11 mouse cellular contexts compared by ENCODE assay signal in the genomic region with DNA sequence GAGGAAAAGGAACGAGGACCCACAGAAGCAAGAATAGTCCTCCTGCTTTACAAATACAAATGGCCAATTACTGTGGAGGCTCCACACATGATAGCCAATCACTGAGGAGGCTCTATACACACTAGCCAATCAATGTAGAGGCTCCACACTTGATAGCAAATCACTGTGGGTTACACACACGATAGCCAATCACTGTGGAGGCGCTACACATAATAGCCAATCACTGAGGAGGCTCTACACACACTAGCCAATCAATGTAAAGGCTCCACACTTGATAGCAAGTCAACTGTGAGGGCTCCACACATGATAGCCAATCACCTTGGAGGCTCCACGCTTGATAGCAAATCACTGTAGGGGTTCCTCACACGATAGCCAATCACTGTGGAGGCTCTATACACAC.
"Had no signal": no experiment of that assay in that cellular context is flagged by ENCODE, and none has a peak within 500 bp of the region (broad histone marks: within the 10 kb centered on the region; RNA-seq: fewer than 3 reads in every experiment).

No protein-coding gene starts in this region.

- DNase-seq: retina, postnatal 1 day; right cerebral cortex, adult 18-20 months; right cerebral cortex, postnatal 14 days; right cerebral cortex, postnatal 25 days; right cerebral cortex, postnatal 4 days; spleen, adult 18-20 months; thymus, adult 18-20 months; thymus, adult 2 months; thymus, postnatal 25 days; thymus, postnatal 36 days; thymus, postnatal 4 days had no signal
